Mouse (Mus musculus) layer of hippocampus, adult 18-20 months (tissue): ENCODE results near the gene Tspan5. TPM values are rescaled to one million over a fixed set of nuclear protein-coding genes. Genes with fewer than 3 reads are reported as not detected.

Experiments used
- DNase-seq, 2 experiments: peaks; one replicate each; pipeline ENCODE4 v3.0.0; 2022; ENCODE audit warnings: low spot score in 2 of 2
- total RNA-seq, 2 experiments: library from RNA; stranded (reverse); gene quantifications; 2 replicates each; pipeline ENCODE4 v1.2.3; 2021

Gene Tspan5
- total RNA-seq, 2 experiments from 2014 or later = 197 to 205 TPM

GRCm38 (mm10) chr3:138770650-138771331 lies 28.8 kb downstream of the Tspan5 start:
- peak; percentile 54 to 75 for DNase-seq

DNA sequence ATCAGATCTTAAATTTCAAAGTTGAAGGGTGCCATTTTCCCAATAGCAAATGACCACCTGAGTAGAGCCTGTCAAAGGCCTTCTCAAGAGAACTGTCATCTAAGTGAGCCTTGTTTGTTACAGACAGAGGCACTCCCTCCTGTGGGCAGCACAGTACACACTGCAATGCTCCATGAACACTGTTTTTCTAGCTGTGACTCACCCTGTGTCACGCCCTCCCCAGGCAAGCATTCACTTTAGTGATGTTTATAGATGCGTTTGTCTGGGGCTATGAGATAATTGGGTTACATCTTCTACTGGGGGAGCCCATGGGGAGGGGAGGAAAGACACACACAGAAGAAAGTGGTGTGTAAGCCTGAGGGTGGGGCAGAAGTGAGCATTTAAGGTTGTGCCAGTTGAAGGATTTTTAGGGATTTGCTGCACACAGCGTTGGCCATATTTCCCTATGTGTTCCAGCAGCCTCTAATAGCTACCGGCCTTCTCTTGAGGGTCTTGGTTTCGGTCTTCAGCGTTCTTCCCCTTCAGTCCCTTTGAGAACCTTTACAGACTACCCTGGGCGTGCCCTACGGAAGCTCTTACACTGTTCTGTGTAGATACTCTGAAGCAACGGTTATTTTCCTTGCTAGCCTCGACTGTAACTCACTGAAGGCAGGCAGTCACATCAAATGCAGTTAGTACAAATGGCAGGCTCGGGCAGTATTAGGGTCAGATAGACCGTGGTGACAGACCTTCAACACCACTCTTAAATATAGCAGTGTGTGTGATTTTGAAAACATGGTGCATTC lies 29.7 kb downstream of the Tspan5 start:
- no peak for DNase-seq

DNA sequence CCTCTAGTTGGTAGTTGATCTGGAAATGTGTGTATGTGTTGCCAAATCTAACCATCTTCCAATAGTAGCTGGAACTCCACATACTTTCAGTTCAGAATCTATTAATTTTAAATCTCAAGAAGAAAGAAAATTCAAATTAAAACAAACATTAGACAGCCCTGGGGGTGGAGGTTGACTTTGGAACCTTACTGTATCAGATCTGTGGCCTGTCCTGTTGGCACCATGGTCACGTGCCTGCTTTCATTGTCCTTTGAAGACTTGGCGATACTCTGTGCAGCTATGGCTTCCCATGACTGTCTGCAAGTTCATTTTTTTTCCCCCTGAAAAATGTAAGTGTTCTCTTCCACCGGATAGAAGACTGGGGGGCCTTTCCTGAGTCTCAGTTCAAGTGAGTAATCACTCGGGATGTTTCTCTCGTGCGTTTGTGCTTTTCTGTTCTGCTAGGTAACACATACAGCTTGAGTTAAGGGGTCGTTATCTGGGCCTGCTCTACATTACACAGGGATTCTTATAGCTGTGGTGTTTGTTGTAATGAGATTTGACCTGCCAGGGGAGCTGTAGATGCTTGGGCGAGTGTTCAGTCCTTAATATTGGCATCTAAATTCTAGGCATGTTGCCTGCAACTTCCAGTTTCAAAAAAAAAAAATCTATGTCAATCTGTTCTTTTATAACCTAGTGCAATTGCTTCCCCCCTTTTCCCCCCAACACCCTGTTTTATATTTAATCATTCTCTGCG lies 32.0 kb downstream of the Tspan5 start:
- peak in 1 of 2 experiments; percentile 51 for DNase-seq

DNA sequence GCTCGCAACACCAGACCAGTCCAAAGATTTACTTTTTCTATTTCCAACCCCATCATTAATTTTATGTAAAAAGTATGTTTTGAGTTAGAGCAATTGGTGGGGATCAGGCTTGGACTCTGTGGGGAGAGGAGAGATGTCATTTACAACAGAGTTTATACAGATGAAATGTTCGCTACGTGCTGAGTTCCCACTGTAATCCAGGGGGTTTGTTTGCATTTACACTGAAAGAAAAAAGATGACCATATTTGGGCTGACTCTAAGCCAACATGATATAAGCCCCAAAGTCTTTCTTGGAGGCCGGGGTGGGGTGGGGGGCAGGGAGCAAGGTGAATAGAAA lies 32.6 kb downstream of the Tspan5 start:
- DNase-seq = no peak

DNA sequence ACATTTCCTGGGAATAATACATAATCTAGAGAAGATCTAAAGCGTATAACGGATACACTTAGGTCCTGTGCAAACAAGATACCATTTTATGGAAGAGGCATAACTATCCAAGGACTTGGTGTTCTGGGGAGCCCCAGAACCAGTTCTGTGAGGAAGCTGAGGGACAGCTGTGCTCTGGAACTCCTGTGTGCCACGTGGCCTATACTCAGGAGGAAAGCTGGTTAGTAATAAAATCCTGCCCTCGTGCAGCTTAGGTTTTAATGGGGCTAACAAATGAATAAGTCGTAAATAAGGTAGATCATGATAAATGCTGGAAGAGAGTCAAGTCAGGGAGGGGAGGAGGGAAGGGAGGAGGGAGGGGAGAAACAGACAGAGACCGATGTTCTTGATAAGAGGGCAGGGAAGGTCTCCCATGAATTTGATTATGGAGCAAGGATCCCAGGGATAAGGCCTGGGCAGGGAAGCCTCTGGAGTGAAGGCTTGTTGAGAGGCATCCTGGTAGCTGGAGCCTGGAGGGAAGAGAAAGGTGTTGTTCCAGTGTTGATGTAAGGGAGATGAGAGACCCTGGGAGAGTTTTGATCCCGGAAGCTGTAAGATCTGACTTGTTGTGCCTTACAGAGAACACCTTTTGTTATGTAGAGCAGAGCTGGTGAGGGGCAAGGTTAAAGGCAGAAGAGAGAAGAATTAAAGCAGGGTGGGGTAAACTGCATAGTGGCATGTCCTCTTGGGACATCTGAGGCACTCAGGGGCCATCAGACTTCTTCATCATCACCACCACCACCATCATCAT lies 34.1 kb downstream of the Tspan5 start:
- DNase-seq = no peak

DNA sequence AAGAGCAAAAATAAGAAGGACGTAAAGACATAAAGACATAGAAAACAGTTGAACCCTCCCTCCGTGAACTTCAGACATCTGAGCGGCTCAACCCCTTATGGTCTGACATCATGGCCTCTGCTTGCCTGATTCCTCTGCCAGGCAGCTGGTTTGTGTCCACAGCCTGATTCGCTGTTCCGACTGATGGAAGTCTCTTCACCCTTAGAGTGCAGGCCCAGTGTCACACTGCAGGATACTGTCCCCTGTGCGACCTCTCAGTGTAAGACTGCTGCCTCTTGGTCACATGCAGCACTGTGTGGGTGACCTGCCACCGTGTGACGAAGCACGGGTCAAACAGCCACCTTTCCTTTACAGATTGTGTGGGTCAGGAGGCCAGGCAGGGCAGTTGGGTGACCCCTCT lies 39.5 kb downstream of the Tspan5 start:
- no peak for DNase-seq

- DNase-seq = no peak
Measured at GRCm38 (mm10) chr3:138783859-138784640, 42.1 kb downstream of the Tspan5 start.

DNA sequence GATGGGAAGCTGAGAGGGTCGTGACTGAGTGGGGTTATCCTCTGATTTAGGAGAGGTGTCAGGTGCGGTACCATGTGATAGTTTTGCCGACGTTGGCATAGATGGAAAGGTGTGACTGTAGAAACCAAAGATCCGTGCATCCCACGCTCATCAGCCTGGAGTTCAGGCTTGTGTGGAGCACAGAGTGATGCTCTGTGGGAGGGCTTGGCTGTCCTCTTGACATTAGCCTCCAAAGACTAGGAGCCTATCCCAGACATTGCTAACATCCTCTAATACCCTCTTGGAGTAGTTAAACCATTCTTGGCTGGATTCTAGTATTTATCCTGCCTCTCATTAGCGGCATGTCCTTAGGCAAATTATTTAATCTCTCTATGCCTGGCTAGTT lies 42.6 kb downstream of the Tspan5 start:
- no peak for DNase-seq

- peak; percentile 63 to 89 for DNase-seq
Measured at GRCm38 (mm10) chr3:138787758-138788488, 45.9 kb downstream of the Tspan5 start.

DNA sequence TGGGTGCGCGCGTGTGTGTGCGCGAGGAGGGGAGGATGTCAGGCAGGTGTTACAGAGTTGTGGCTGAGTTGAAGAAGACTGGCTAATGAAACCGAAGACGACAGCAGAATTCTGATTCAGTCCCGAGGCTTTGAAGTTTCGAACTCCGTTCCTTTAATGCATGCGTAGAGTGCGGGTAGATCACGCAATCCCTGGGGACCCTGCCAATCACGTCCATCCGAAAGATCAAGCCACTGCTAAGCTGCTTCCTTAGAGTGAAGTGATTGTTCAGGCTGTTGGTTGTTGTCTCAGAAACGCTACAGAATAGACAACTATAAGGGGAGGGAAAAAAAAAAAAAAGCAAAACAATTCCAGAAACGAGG lies 46.5 kb downstream of the Tspan5 start:
- DNase-seq = no peak

DNA sequence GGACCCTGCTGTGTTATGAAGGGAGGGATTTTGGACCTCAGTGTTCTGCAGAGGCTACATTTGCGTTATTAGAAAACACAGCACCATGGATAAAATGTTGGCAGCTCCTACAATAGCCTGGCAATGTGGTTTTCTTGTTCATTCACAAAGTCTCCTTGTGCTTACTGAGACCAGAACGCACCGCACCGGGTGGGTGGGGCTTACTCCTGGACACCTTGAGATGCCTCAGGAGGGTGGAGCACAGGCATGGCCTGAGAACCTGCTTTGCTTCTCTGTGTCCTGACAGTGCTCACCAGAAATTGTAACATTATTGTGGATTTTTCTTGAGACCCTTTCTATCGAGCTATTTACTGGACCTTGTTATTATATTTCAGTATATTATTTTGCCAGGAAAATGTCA lies 47.3 kb downstream of the Tspan5 start:
- DNase-seq = no peak

GRCm38 (mm10) chr3:138794533-138794932 lies 52.5 kb downstream of the Tspan5 start:
- DNase-seq = no peak

DNA sequence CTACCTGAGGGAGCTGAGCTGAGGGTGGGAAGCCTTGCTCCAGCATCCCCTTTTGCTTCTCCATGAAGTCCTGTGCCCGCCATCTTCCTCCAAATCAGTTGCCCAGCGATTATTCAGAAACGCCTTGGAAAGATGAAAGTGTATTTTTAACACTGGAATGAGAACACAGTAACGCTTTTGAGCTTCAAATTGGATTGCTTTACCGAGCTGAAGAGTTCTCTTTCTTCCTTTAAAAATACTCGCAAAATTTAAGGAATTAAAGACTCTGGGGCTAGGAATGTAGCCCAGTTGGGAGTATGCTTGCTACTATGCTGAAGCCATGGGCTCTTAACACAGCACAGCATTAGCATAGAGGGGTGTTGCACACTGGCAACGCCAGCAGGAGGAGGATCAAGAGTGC lies 54.0 kb downstream of the Tspan5 start:
- no peak for DNase-seq

DNA sequence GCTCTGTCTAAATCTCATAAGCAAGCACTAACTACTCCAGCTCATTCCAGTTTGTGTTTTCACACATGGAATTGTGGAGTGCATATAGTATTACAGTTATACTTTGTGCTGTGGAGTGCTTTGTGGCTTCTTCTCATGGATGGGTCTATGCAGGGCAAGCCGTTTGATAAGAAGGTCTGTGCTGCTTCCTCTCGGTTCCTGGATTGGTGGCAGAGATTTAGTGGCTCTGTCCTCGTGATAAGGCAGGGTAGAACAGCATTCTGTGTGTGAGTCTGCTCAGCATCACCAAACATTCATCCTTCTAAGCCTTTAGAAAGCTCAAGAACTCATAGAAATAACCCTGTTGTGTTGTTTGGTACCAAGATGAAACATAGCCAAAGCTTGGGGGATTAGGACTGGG lies 54.6 kb downstream of the Tspan5 start:
- no peak for DNase-seq

DNA sequence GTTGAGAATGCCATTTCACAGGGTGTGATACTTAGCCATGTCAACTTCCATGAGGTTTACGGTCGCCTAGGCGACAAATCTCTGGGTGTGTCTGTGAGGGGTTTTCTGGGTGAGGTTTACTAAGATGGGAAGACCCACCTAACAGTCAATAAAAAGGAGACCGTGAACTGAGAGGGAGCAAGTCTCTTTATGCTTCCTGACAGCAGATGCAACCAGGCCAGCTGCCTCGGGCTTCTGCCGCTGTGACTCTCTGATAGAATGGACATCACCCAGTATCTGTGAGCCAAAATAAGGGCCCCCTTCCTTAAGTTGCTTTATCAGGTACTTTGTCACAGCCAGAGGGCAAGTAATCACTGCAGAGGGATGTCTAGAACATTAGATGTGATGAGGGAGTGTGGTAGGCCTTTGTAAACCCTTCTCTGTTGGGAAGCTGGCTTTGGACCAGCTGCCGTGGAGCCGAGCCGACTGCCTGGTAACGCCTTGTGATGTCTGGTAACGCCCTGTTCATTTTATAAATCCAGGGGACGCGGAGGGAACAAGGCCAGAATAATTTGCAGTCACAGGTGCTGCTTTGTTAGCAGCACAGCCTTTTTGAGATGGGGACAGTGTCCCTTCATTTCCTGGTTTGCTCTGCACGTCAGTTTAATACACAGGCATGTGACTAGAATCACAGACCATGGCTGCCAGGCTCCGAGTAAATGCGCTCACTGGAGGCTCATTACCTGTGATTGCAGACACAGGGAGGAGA lies 58.8 kb downstream of the Tspan5 start:
- DNase-seq = peak in 1 of 2 experiments; percentile 64

GRCm38 (mm10) chr3:138801661-138802060 lies 59.7 kb downstream of the Tspan5 start:
- no peak for DNase-seq

DNA sequence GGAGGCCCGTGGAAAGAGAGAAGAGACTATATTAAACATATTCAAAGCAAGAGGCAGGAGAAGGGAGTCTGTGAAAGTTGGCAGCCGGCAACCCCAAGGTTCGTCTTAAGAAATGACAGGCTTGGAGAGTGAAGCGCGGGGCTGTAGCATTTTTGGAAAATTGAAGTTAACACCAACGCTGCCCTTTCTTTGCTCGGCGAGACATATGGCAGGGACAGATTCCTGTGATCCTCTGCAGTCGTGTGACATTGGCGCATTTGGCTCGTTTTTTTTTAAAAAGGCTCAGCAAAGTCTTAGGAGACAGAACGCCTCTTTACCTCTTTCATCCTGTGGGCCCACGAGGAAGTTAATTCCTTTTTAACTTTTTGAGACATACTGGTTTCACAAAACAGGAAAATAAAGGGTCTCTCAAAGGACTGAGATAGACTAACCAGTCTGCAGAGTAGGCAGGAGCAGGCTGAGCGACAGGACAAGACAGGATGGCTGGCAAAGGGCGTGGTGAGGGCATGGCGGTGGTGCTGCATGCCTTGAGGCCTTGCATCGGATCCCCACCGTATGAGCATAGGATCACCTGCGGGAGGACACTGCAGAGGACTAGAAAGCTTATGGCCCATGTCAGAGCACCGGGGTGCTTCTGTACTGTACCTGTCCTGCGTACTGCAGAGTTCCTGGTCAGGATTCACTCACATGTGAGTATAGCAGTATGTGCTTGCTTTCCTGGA lies 60.9 kb downstream of the Tspan5 start:
- DNase-seq = peak in 1 of 2 experiments; percentile 68

DNA sequence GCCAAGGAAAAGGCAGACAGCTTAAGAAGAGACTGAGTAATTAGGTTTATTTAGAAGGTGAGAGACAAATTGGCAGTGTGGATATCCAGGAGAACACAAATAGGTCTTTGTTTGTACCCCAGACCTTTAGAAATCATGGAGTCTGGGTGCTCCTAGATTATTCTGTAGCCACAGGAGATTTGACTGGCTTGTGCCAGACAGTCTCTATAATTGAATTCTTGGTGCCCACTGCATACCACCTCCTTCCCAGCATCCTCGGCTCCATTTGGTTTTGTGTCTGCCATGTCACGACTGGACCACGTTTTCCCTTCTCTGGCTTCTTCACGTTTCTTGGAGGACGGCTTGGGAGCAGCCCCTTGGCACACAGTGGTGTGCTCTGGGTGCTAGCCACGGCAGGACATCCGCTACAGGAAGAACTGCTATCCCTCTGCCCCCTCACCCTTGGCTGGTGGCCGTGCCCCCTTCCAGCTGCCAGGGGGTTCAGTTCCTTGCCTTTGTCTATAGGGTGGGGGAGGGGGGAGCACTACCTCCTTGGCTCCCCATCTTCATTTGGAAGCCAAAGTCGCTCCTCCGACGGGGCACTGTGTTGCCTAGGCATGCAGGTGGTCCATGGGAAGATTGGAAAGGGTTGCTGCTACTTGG lies 61.6 kb downstream of the Tspan5 start:
- no peak for DNase-seq
